Mouse (Mus musculus) naive thymus-derived CD4-positive, alpha-beta T cell, adult 2 months (primary cell): ENCODE measurements at regions not wholly inside any gene's neighbourhood (a gene's known extent, or its start where the extent isn't known, plus 50 kb on each side); places are given as distances from the start of the nearest gene placed in this dataset.

Source experiments
- DNase-seq: peaks from one replicate; pipeline ENCODE4 v3.0.0-alpha.2; 2011; ENCODE audit warnings: low read depth

- no peak for DNase-seq
Observed at GRCm38 (mm10) chrX:10770575-10770974, 55.8 kb downstream of the Mid1ip1 start.

GRCm38 (mm10) chrX:10775714-10776515 lies 61.1 kb downstream of the Mid1ip1 start:
- DNase-seq, result no peak

GRCm38 (mm10) chrX:10776516-10776818 lies 61.7 kb downstream of the Mid1ip1 start:
- DNase-seq, result no peak

GRCm38 (mm10) chrX:10778014-10778413 lies 63.2 kb downstream of the Mid1ip1 start:
- DNase-seq, result no peak

GRCm38 (mm10) chrX:10786359-10786758 lies 71.5 kb downstream of the Mid1ip1 start:
- no peak for DNase-seq

- DNase-seq, result peak; percentile 4
Observed at GRCm38 (mm10) chrX:10787057-10787456, 72.2 kb downstream of the Mid1ip1 start.

GRCm38 (mm10) chrX:10820313-10820920 lies 105.6 kb downstream of the Mid1ip1 start:
- DNase-seq, result no peak

GRCm38 (mm10) chrX:10833681-10834080 lies 118.9 kb downstream of the Mid1ip1 start:
- DNase-seq, result no peak

GRCm38 (mm10) chrX:10857089-10857488 lies 142.3 kb downstream of the Mid1ip1 start:
- DNase-seq, result no peak

- no peak for DNase-seq
Observed at GRCm38 (mm10) chrX:10857668-10858067, 142.9 kb downstream of the Mid1ip1 start.

- DNase-seq, result no peak
Observed at GRCm38 (mm10) chrX:10871613-10872012, 156.8 kb downstream of the Mid1ip1 start.

GRCm38 (mm10) chrX:10877856-10878255 lies 163.0 kb downstream of the Mid1ip1 start:
- no peak for DNase-seq

- no peak for DNase-seq
Observed at GRCm38 (mm10) chrX:10878922-10879321, 164.1 kb downstream of the Mid1ip1 start.

GRCm38 (mm10) chrX:10883729-10884464 lies 169.1 kb downstream of the Mid1ip1 start:
- no peak for DNase-seq

- DNase-seq, result no peak
Observed at GRCm38 (mm10) chrX:10892815-10893214, 178.0 kb downstream of the Mid1ip1 start.

GRCm38 (mm10) chrX:10896193-10896955 lies 181.6 kb downstream of the Mid1ip1 start:
- no peak for DNase-seq

- no peak for DNase-seq
Observed at GRCm38 (mm10) chrX:10902686-10903085, 187.9 kb downstream of the Mid1ip1 start.

- no peak for DNase-seq
Observed at GRCm38 (mm10) chrX:10904072-10904471, 189.3 kb downstream of the Mid1ip1 start.

GRCm38 (mm10) chrX:10904889-10905288 lies 190.1 kb downstream of the Mid1ip1 start:
- no peak for DNase-seq

- DNase-seq, result no peak
Observed at GRCm38 (mm10) chrX:10911127-10912061, 196.6 kb downstream of the Mid1ip1 start.
